Mouse (Mus musculus): ENCODE data around the gene Bhlhe23. TPM values are rescaled to one million over a fixed set of nuclear protein-coding genes. Genes with fewer than 3 reads are reported as not detected.

Bhlhe23 gene
- polyA plus RNA-seq, 1 experiment from 2014 or later, result not detected

DNA sequence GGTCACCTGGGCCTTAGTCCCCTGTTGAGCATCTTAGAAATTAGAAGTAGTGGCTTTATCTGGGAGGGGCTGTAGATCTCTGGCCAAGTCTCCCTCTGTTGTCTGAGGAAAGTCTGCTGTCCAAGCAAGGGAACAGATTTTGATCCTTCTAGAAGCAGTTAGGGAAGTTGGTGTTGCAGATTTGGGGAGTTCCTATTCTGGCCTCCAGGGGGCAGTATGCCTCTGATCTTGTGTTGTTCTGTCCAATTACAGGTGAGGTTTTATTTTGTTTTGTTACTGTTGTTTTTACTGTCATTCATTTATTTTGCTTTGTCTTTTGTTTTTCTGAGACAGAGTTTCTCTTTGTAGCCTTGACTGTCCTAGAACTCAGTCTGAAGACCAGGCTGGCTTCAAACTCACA is 10.0 kb upstream of the Bhlhe23 start:
- Histone ChIP-seq H3K36me3 (ENCODE audit: control insufficient read depth, insufficient read depth) (no peaks in the 10 kb centered on the region), H3K4me3 (ENCODE audit: low read length) (no peak overlapping the region), H3K27me3 (ENCODE audit: control insufficient read depth, insufficient read depth, low read length) (peaks cover 19% of the 10 kb centered on the region), H3K27ac (ENCODE audit: low read length) (no peak overlapping the region), H3K4me1 (ENCODE audit: control insufficient read depth, insufficient read depth, low read length) (peaks cover 11% of the 10 kb centered on the region), H3K4me2 (ENCODE audit: low read depth, low read length) (no peak overlapping the region), H3K9ac (ENCODE audit: low read length) (no peak overlapping the region), H3K9me3 (replicated peaks; ENCODE audit: control insufficient read depth, low read length) (no peaks in the 10 kb centered on the region)
- ATAC-seq (replicated peaks; ENCODE audit: extremely low read depth, insufficient read depth, low FRiP score), result no peak

DNA sequence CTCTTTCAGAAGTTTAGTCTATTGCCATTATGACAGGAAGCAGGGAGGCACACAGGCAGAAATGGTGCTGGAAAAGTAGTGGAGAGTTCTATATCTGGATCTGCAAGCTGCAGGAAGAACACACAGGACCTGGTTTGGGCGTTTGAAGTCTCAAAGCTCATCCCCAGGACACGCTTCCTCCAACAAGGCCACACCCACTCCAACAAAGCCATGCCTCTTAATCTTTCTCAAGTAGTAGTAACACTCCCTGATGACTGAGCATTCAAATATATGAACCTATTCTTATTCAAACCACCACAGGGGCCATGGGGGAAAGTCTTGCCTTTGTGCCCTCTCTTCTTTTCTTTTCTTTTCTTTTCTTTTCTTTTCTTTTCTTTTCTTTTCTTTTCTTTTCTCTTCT is 3.6 kb upstream of the Bhlhe23 start:
- H3K4me2 ChIP-seq (ENCODE audit: low read depth, low read length), result no peak overlapping the region
- WGBS, result 3% methylated on average over 2 of the region's 2 CpGs
- no peaks in the 10 kb centered on the region for H3K36me3 ChIP-seq (ENCODE audit: control insufficient read depth, insufficient read depth)
- no peaks in the 10 kb centered on the region for H3K4me1 ChIP-seq (ENCODE audit: control insufficient read depth, insufficient read depth, low read length)
- no peak overlapping the region for H3K27ac ChIP-seq (ENCODE audit: low read length)
- H3K4me3 ChIP-seq (ENCODE audit: low read length), result no peak overlapping the region
- no peak for ATAC-seq (replicated peaks; ENCODE audit: extremely low read depth, insufficient read depth, low FRiP score)
- no peak overlapping the region for H3K9ac ChIP-seq (ENCODE audit: low read length)
- peaks cover 58% of the 10 kb centered on the region for H3K27me3 ChIP-seq (ENCODE audit: control insufficient read depth, insufficient read depth, low read length)
- H3K9me3 ChIP-seq (replicated peaks; ENCODE audit: control insufficient read depth, low read length), result no peaks in the 10 kb centered on the region

DNA sequence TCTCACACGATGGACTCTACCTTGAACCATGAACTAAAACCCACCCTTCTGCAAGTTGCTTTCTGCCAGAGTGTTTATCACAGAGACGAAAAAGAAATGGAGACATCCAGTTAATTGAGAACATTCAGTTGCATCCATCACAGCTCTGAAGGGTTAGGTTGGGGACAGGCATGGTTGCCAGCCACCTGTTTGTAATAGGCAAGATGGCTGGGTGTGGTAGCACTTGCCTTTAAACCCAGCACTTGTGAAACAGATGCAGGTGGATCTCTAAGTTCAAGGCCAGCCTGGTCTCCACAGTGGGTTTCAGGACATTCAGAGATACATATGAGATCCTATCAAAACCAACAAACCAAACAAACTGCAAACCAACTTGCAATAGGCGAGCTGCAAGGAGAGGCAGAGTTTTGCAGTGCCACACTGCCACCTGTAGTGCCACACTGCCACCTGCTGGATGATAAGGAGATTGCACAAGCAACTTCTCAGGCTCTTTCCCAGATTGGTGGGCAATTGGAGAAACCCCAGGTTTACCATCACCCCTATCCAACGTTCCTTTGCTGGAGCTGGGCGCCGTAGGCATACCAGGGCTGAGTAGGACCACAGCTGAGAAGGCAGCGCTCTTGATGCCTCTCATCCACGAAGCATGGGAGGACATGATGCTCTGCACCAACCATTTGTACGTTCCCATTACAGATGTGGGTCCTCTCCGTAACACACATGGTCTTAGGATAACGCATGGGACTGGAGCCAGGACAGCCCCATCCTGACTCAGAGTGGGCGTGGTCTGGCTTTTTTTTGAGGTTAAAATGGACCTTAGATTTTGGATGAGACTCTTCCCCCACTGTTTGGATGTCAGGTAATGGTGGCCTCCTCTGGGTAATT is 2.8 kb upstream of the Bhlhe23 start:
- Histone ChIP-seq H3K4me1 (ENCODE audit: control insufficient read depth, insufficient read depth, low read length) (no peaks in the 10 kb centered on the region), H3K27me3 (ENCODE audit: control insufficient read depth, insufficient read depth, low read length) (peaks cover 64% of the 10 kb centered on the region), H3K36me3 (ENCODE audit: control insufficient read depth, insufficient read depth) (no peaks in the 10 kb centered on the region), H3K9me3 (replicated peaks; ENCODE audit: control insufficient read depth, low read length) (no peaks in the 10 kb centered on the region), H3K9ac (ENCODE audit: low read length) (no peak overlapping the region), H3K27ac (ENCODE audit: low read length) (no peak overlapping the region), H3K4me2 (ENCODE audit: low read depth, low read length) (no peak overlapping the region), H3K4me3 (ENCODE audit: low read length) (no peak overlapping the region)
- ATAC-seq (replicated peaks; ENCODE audit: extremely low read depth, insufficient read depth, low FRiP score), result no peak
- WGBS, result 23% methylated on average over 12 of the region's 12 CpGs

DNA sequence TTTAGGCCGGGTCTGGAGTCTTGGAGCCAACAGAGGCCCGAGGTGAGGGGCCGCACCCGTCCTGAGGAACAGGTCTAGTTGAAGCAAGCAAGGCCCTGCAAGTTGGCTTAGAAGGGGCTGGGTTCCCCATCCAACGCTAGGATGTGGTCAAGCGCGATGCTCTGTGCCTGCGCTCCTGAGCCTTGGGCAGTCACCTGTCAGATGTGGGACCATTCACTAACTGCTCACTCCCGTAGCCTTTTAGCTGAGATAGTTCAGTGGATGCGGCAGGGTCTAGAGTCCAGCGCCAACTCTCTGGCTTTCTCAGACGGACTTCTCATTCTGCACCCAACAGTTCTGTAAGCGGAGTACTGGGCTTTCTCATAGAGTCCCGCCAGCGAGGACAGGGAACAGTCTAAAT is 1.1 kb downstream of the Bhlhe23 start:
- H3K27me3 ChIP-seq (ENCODE audit: control insufficient read depth, insufficient read depth, low read length), result peaks cover 75% of the 10 kb centered on the region
- H3K4me3 ChIP-seq (ENCODE audit: low read length), result no peak overlapping the region
- no peak overlapping the region for H3K4me2 ChIP-seq (ENCODE audit: low read depth, low read length)
- no peak for ATAC-seq (replicated peaks; ENCODE audit: extremely low read depth, insufficient read depth, low FRiP score)
- H3K9me3 ChIP-seq (replicated peaks; ENCODE audit: control insufficient read depth, low read length), result no peaks in the 10 kb centered on the region
- no peak overlapping the region for H3K9ac ChIP-seq (ENCODE audit: low read length)
- no peak overlapping the region for H3K27ac ChIP-seq (ENCODE audit: low read length)
- 3% methylated on average over 15 of the region's 15 CpGs for WGBS
- H3K4me1 ChIP-seq (ENCODE audit: control insufficient read depth, insufficient read depth, low read length), result no peaks in the 10 kb centered on the region
- H3K36me3 ChIP-seq (ENCODE audit: control insufficient read depth, insufficient read depth), result no peaks in the 10 kb centered on the region

DNA sequence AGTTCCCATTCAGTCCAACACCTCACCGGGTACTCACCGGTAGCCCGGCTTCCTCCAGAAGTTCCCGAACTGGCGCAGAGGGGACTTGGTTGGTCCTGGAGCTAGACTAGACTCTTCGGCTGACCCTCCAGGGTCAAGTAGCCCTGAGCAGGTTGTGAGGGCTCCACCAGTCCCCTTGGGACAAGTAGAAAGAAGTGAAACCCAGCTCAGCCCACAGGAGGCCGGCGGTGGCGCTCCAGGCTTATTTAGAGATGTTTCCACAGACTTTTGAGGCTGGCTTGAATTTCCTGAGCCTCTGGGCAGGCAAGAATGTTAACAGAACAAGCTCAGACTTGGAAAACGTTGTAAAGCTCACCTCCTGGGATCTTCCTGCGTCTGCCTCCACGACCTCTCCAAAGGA is 1.5 kb downstream of the Bhlhe23 start:
- no peak overlapping the region for H3K9ac ChIP-seq (ENCODE audit: low read length)
- H3K4me1 ChIP-seq (ENCODE audit: control insufficient read depth, insufficient read depth, low read length), result no peaks in the 10 kb centered on the region
- H3K27ac ChIP-seq (ENCODE audit: low read length), result no peak overlapping the region
- WGBS, result 7% methylated on average over 12 of the region's 12 CpGs
- H3K4me3 ChIP-seq (ENCODE audit: low read length), result no peak overlapping the region
- peaks cover 74% of the 10 kb centered on the region for H3K27me3 ChIP-seq (ENCODE audit: control insufficient read depth, insufficient read depth, low read length)
- no peak for ATAC-seq (replicated peaks; ENCODE audit: extremely low read depth, insufficient read depth, low FRiP score)
- H3K9me3 ChIP-seq (replicated peaks; ENCODE audit: control insufficient read depth, low read length), result no peaks in the 10 kb centered on the region
- H3K4me2 ChIP-seq (ENCODE audit: low read depth, low read length), result no peak overlapping the region
- no peaks in the 10 kb centered on the region for H3K36me3 ChIP-seq (ENCODE audit: control insufficient read depth, insufficient read depth)

- Histone ChIP-seq H3K9ac (ENCODE audit: low read length) (no peak overlapping the region), H3K36me3 (ENCODE audit: control insufficient read depth, insufficient read depth) (no peaks in the 10 kb centered on the region), H3K27me3 (ENCODE audit: control insufficient read depth, insufficient read depth, low read length) (0 out of 2 replicates have a peak, but pooled peaks cover 5% of the 10 kb centered on the region), H3K27ac (ENCODE audit: low read length) (no peak overlapping the region), H3K4me2 (ENCODE audit: low read depth, low read length) (no peak overlapping the region), H3K9me3 (replicated peaks; ENCODE audit: control insufficient read depth, low read length) (no peaks in the 10 kb centered on the region), H3K4me3 (ENCODE audit: low read length) (no peak overlapping the region), H3K4me1 (ENCODE audit: control insufficient read depth, insufficient read depth, low read length) (no peaks in the 10 kb centered on the region)
- no peak for ATAC-seq (replicated peaks; ENCODE audit: extremely low read depth, insufficient read depth, low FRiP score)
- WGBS, result 57% methylated on average over 7 of the region's 7 CpGs
Measured at GRCm38 (mm10) chr2:180765713-180766112, 11.0 kb downstream of the Bhlhe23 start.

- WGBS, result 81% methylated on average over 11 of the region's 11 CpGs
- Histone ChIP-seq H3K9me3 (replicated peaks; ENCODE audit: control insufficient read depth, low read length) (no peaks in the 10 kb centered on the region), H3K4me2 (ENCODE audit: low read depth, low read length) (no peak overlapping the region), H3K36me3 (ENCODE audit: control insufficient read depth, insufficient read depth) (no peaks in the 10 kb centered on the region), H3K4me3 (ENCODE audit: low read length) (no peak overlapping the region), H3K27ac (ENCODE audit: low read length) (no peak overlapping the region), H3K4me1 (ENCODE audit: control insufficient read depth, insufficient read depth, low read length) (no peaks in the 10 kb centered on the region), H3K9ac (ENCODE audit: low read length) (no peak overlapping the region), H3K27me3 (ENCODE audit: control insufficient read depth, insufficient read depth, low read length) (0 out of 2 replicates have a peak, but pooled peaks cover 5% of the 10 kb centered on the region)
- no peak for ATAC-seq (replicated peaks; ENCODE audit: extremely low read depth, insufficient read depth, low FRiP score)
Measured at GRCm38 (mm10) chr2:180764986-180765385, 11.7 kb downstream of the Bhlhe23 start.

- WGBS, result 49% methylated on average over 15 of the region's 15 CpGs
- H3K4me2 ChIP-seq (ENCODE audit: low read depth, low read length), result no peak overlapping the region
- no peaks in the 10 kb centered on the region for H3K36me3 ChIP-seq (ENCODE audit: control insufficient read depth, insufficient read depth)
- H3K27ac ChIP-seq (ENCODE audit: low read length), result no peak overlapping the region
- no peak overlapping the region for H3K9ac ChIP-seq (ENCODE audit: low read length)
- H3K4me1 ChIP-seq (ENCODE audit: control insufficient read depth, insufficient read depth, low read length), result no peaks in the 10 kb centered on the region
- no peaks in the 10 kb centered on the region for H3K9me3 ChIP-seq (replicated peaks; ENCODE audit: control insufficient read depth, low read length)
- H3K4me3 ChIP-seq (ENCODE audit: low read length), result no peak overlapping the region
- no peak for ATAC-seq (replicated peaks; ENCODE audit: extremely low read depth, insufficient read depth, low FRiP score)
- H3K27me3 ChIP-seq (ENCODE audit: control insufficient read depth, insufficient read depth, low read length), result peaks cover 11% of the 10 kb centered on the region; the same call in 1 of the 2 replicates
Measured at GRCm38 (mm10) chr2:180758513-180759263, 18.0 kb downstream of the Bhlhe23 start.

DNA sequence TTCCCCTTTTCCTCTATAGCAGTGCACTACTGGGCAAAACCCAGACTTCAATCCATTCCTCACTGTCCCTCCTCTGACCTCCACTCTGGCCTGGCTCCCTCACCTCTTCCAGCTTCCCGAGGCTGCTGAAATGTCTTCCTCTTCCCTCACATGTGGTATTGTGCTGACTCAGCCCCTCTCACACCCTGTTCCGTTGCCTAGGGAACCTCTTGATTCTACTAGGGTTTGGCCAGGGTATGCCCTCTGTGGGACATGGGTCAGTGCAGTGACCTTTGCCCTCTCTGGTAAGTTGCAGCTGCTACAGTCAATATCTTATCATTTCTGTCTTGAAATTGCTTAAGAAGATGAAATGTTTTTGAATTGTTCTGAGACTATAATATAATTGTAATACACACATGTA is 19.9 kb downstream of the Bhlhe23 start:
- H3K4me3 ChIP-seq (ENCODE audit: low read length), result no peak overlapping the region
- no peaks in the 10 kb centered on the region for H3K36me3 ChIP-seq (ENCODE audit: control insufficient read depth, insufficient read depth)
- WGBS, result 33% methylated on average over 2 of the region's 2 CpGs
- H3K9me3 ChIP-seq (replicated peaks; ENCODE audit: control insufficient read depth, low read length), result no peaks in the 10 kb centered on the region
- no peak overlapping the region for H3K27ac ChIP-seq (ENCODE audit: low read length)
- no peak for ATAC-seq (replicated peaks; ENCODE audit: extremely low read depth, insufficient read depth, low FRiP score)
- H3K9ac ChIP-seq (ENCODE audit: low read length), result no peak overlapping the region
- peaks cover 11% of the 10 kb centered on the region; the same call in 1 of the 2 replicates for H3K27me3 ChIP-seq (ENCODE audit: control insufficient read depth, insufficient read depth, low read length)
- no peaks in the 10 kb centered on the region for H3K4me1 ChIP-seq (ENCODE audit: control insufficient read depth, insufficient read depth, low read length)
- H3K4me2 ChIP-seq (ENCODE audit: low read depth, low read length), result no peak overlapping the region

All from heart, embryonic 16.5 days (tissue).